13 mouse cellular contexts compared by ENCODE assay signal in genomic region chr13:98836423-98837088, GRCm38 (mm10). TPM values are rescaled to one million over a fixed set of nuclear protein-coding genes. Genes with fewer than 3 reads are reported as not detected.
DNase-seq lines count a peak whose midpoint lies in the region; ATAC-seq and TF ChIP-seq lines count a peak whose summit lies in the region.
"Had no signal": no experiment of that assay in that cellular context is flagged by ENCODE, and none has a peak within 500 bp of the region (broad histone marks: within the 10 kb centered on the region; RNA-seq: fewer than 3 reads in every experiment).

No protein-coding gene starts in this region.

- no peaks in the 10 kb centered on the region for H3K9me3 ChIP-seq in forebrain, postnatal 0 days (ENCODE audit: low read length)
- H3K9me3 ChIP-seq in forebrain, embryonic 13.5 days (replicated peaks) = no peaks in the 10 kb centered on the region
- no peaks in the 10 kb centered on the region for H3K9me3 ChIP-seq in neural tube, embryonic 12.5 days
- H3K9me3 ChIP-seq: embryonic facial prominence, embryonic 15.5 days; heart, embryonic 15.5 days; limb, embryonic 15.5 days had no signal

- H3K27me3 ChIP-seq in forebrain, postnatal 0 days (ENCODE audit: insufficient read depth, low read length) = no peaks in the 10 kb centered on the region
- no peaks in the 10 kb centered on the region for H3K27me3 ChIP-seq in forebrain, embryonic 13.5 days
- H3K27me3 ChIP-seq in neural tube, embryonic 12.5 days (replicated peaks) = no peaks in the 10 kb centered on the region
- H3K27me3 ChIP-seq: CH12.LX; embryonic facial prominence, embryonic 15.5 days; heart, embryonic 15.5 days; limb, embryonic 15.5 days had no signal

- no peak overlapping the region for H3K4me3 ChIP-seq in forebrain, postnatal 0 days (ENCODE audit: low read depth, low read length)
- no peak overlapping the region for H3K4me3 ChIP-seq in forebrain, embryonic 13.5 days
- H3K4me3 ChIP-seq in neural tube, embryonic 12.5 days = no peak overlapping the region
- H3K4me3 ChIP-seq: embryonic facial prominence, embryonic 15.5 days; heart, embryonic 15.5 days; limb, embryonic 15.5 days had no signal

- no peaks in the 10 kb centered on the region for H3K4me1 ChIP-seq in forebrain, postnatal 0 days (ENCODE audit: insufficient read depth)
- H3K4me1 ChIP-seq in forebrain, embryonic 13.5 days = no peaks in the 10 kb centered on the region
- H3K4me1 ChIP-seq in neural tube, embryonic 12.5 days = no peaks in the 10 kb centered on the region
- H3K4me1 ChIP-seq: embryonic facial prominence, embryonic 15.5 days; heart, embryonic 15.5 days; limb, embryonic 15.5 days had no signal

- TF ChIP-seq CTCF in forebrain, postnatal 0 days (IDR thresholded peaks at IDR 0.05; ENCODE audit: low read depth) = peak; percentile 53

- DNase-seq in forebrain, postnatal 0 days = no peak
- no peak for DNase-seq in neural tube, embryonic 10.5 days (ENCODE audit: extremely low spot score, low spot score)
- DNase-seq in induced T-regulatory cell, adult 2 months (ENCODE audit: low read depth) = peak; percentile 45
- peak; percentile 24 for DNase-seq in retina, postnatal 1 day
- no peak for DNase-seq in left cerebral cortex, adult 18-20 months (ENCODE audit: low spot score in 2 of 2)
- DNase-seq in right cerebral cortex, postnatal 25 days = no peak
- DNase-seq: kidney, postnatal 14 days had no signal

- peaks cover 12% of the 10 kb centered on the region for H3K36me3 ChIP-seq in forebrain, postnatal 0 days (ENCODE audit: insufficient read depth)
- peaks cover 36% of the 10 kb centered on the region for H3K36me3 ChIP-seq in forebrain, embryonic 13.5 days (ENCODE audit: poor library complexity, severe bottlenecking)
- H3K36me3 ChIP-seq in neural tube, embryonic 12.5 days = peaks cover 30% of the 10 kb centered on the region

- peak; percentile 26 for ATAC-seq in forebrain, postnatal 0 days
- no peak for ATAC-seq in forebrain, embryonic 13.5 days
- peak; percentile 43; the same call in 1 of the 2 replicates for ATAC-seq in neural tube, embryonic 12.5 days (ENCODE audit: low FRiP score, low read depth)

- no peak overlapping the region for H3K4me2 ChIP-seq in forebrain, postnatal 0 days (ENCODE audit: low read depth)
- H3K4me2 ChIP-seq in forebrain, embryonic 13.5 days = no peak overlapping the region
- H3K4me2 ChIP-seq in neural tube, embryonic 12.5 days (replicated peaks) = no peak overlapping the region
- H3K4me2 ChIP-seq: embryonic facial prominence, embryonic 15.5 days; heart, embryonic 15.5 days; limb, embryonic 15.5 days had no signal

- no peak overlapping the region for H3K9ac ChIP-seq in forebrain, postnatal 0 days
- no peak overlapping the region for H3K9ac ChIP-seq in forebrain, embryonic 13.5 days
- no peak overlapping the region for H3K9ac ChIP-seq in neural tube, embryonic 12.5 days
- H3K9ac ChIP-seq: embryonic facial prominence, embryonic 15.5 days; heart, embryonic 15.5 days; limb, embryonic 15.5 days had no signal

- H3K27ac ChIP-seq in forebrain, postnatal 0 days (ENCODE audit: low read depth, low read length) = no peak overlapping the region
- H3K27ac ChIP-seq in forebrain, embryonic 13.5 days = no peak overlapping the region
- no peak overlapping the region for H3K27ac ChIP-seq in neural tube, embryonic 12.5 days
- H3K27ac ChIP-seq: embryonic facial prominence, embryonic 15.5 days; heart, embryonic 15.5 days; limb, embryonic 15.5 days had no signal

- WGBS in forebrain, postnatal 0 days = 89% methylated on average over 6 of the region's 6 CpGs
- 87% methylated on average over 6 of the region's 6 CpGs for WGBS in forebrain, embryonic 13.5 days
- WGBS in neural tube, embryonic 12.5 days = 92% methylated on average over 6 of the region's 6 CpGs

RNA-seq across cellular contexts. Expression of gene Fcho2, which starts 21.3 kb away (rescaled TPM):
- 19.9 and 25.1 TPM in 2 replicates for total RNA-seq in forebrain, postnatal 0 days (2014; rRNA removed)
- polyA plus RNA-seq in forebrain, postnatal 0 days (2015; fragmentation: Nextera tagmentation; extraction: Ambion mirVana) = 9.5 and 14.1 TPM in 2 replicates
- 28.8 and 33.4 TPM in 2 replicates for polyA plus RNA-seq in forebrain, embryonic 13.5 days (2015; fragmentation: Nextera tagmentation; extraction: Ambion mirVana)
- 37.8 and 42.2 TPM in 2 replicates for polyA plus RNA-seq in neural tube, embryonic 12.5 days (2016; fragmentation: Nextera tagmentation; extraction: Ambion mirVana)
- 10 to 100 TPM; 36.4 to 37.9 TPM for total RNA-seq in left cerebral cortex, adult 18-20 months (2021)

Comparison
In these comparisons a context has a peak if more than half of its experiments do, and no peak if none do; other contexts are left out.
1. DNase-seq: peak in induced T-regulatory cell, adult 2 months (single experiment) and retina, postnatal 1 day (single experiment); none in forebrain, postnatal 0 days (single experiment), neural tube, embryonic 10.5 days (single experiment), left cerebral cortex, adult 18-20 months (0 of 2) and right cerebral cortex, postnatal 25 days (single experiment).